Mouse (Mus musculus) right cerebral cortex, postnatal 4 days (tissue): ENCODE results near the gene Gm21833.
"Not testable (repeated sequence)": the region's sequence is repeated elsewhere in the genome, so short reads cannot be mapped to it uniquely, and the experiment has no call there.

ENCODE experiments used
- DNase-seq: peaks from one replicate; pipeline ENCODE4 v3.0.0-alpha.2; 2022

Gm21833 gene

DNA sequence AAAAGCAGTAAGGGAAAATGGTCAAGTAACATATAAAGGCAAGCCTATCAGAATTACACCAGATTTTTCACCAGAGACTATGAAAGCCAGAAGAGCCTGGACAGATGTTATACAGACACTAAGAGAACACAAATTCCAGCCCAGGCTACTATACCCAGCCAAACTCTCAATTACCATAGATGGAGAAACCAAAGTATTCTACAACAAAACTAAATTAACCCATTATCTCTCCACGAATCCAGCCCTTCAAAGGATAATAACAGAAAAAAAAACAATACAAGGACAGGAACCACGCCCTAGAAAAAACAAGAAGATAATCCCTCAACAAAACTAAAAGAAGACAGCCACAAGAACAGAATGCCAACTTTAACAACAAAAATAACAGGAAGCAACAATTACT lies at the start of gene Gm21833:
TSS of gene Gm21833 (plus strand) at position 301 of the 400 bp plus-strand sequence.
- not testable (repeated sequence) for DNase-seq

DNA sequence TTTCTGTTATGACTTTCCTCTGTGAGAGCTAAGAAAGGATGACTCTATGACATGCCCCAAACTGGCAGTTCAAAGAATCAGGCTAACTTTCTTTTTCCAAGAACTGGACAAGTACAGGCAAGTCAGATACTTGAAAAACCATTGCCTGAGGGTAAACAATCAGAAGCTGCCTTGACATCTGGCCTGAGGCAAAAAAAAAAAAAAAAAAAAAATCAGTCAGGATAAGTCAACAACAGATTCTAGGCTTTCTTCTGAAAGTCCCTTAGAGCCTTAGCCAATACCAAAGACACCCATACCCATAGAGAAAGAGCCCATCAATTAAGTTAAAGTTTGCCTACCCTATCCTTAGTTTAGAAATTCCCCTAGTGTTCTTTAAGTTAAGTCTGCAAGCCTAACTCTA lies 38.7 kb upstream of the Gm21833 start:
- no peak for DNase-seq

GRCm38 (mm10) chr16:82796489-82796888 lies 31.7 kb upstream of the Gm21833 start:
- DNase-seq, result no peak

- no peak for DNase-seq
These were observed 12.9 kb upstream of the Gm21833 start for GRCm38 (mm10) chr16:82815255-82815654.

- DNase-seq, result no peak
These were observed 11.6 kb upstream of the Gm21833 start for GRCm38 (mm10) chr16:82816615-82817014.

DNA sequence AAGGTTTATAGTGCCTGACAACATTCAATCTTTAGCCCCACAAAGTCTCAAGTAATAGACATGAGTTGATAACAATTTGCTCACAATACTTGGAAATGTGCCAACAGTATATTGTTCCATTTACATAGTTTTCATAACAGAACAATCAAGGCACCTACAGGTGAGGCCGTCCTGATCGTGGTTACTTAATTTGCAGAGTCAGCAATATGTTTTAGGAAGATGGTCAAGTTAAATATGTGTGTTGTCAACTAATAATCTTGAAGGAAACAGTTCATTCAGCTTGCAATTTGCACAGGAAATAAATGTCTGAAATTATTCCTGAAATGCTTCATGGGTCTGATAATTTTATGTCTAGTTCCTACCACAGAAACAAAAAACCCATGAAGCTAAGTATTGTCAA lies 27.6 kb downstream of the Gm21833 start:
- DNase-seq, result no peak

DNA sequence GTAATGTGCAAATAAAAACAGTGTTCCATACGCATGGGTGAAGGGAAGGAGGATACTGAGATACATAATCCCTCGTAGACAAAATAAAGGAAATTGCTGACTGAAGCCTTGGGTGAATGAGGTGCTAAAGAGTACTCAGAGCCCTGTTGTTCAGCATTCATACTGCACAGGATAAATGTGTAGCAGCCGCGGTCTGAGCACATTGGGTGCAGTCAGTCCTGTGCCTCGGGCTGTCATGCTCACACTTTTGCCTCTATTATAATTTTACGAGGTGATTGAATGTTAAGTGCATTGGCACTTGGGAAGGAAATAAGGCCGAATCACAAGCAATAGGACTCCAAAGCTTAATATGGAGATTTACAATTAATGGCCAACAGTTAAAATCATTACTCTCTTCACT lies 36.4 kb downstream of the Gm21833 start:
- no peak for DNase-seq
